Mouse (Mus musculus): ENCODE data around the gene Pakap. TPM values are rescaled to one million over a fixed set of nuclear protein-coding genes. Genes with fewer than 3 reads are reported as not detected.

Gene Pakap
- polyA plus RNA-seq, 1 experiment from 2014 or later = 25.7 TPM

GRCm38 (mm10) chr4:57934181-57934580 lies 366.2 kb downstream of the Pakap start:
- 60% methylated on average over 5 of the region's 5 CpGs for WGBS
- Histone ChIP-seq H3K36me3 (ENCODE audit: control insufficient read depth, insufficient read depth, low read length) (no peaks in the 10 kb centered on the region), H3K4me3 (replicated peaks; ENCODE audit: low read length) (no peak overlapping the region), H3K4me1 (ENCODE audit: control insufficient read depth, insufficient read depth, low read length) (no peaks in the 10 kb centered on the region), H3K27me3 (ENCODE audit: control insufficient read depth, insufficient read depth, low read length) (no peaks in the 10 kb centered on the region), H3K27ac (ENCODE audit: low read length) (no peak overlapping the region), H3K4me2 (ENCODE audit: low read depth, low read length) (no peak overlapping the region), H3K9ac (ENCODE audit: low read length) (no peak overlapping the region), H3K9me3 (replicated peaks; ENCODE audit: control insufficient read depth, low read length) (0 out of 2 replicates have a peak, but pooled peaks cover 4% of the 10 kb centered on the region)
- ATAC-seq (ENCODE audit: insufficient read depth, low FRiP score) = no peak

GRCm38 (mm10) chr4:57937292-57937691 lies 369.3 kb downstream of the Pakap start:
- Histone ChIP-seq H3K4me2 (ENCODE audit: low read depth, low read length) (no peak overlapping the region), H3K9ac (ENCODE audit: low read length) (no peak overlapping the region), H3K36me3 (ENCODE audit: control insufficient read depth, insufficient read depth, low read length) (no peaks in the 10 kb centered on the region), H3K4me3 (replicated peaks; ENCODE audit: low read length) (no peak overlapping the region), H3K27me3 (ENCODE audit: control insufficient read depth, insufficient read depth, low read length) (no peaks in the 10 kb centered on the region), H3K9me3 (replicated peaks; ENCODE audit: control insufficient read depth, low read length) (0 out of 2 replicates have a peak, but pooled peaks cover 4% of the 10 kb centered on the region), H3K27ac (ENCODE audit: low read length) (no peak overlapping the region), H3K4me1 (ENCODE audit: control insufficient read depth, insufficient read depth, low read length) (no peaks in the 10 kb centered on the region)
- no peak for ATAC-seq (ENCODE audit: insufficient read depth, low FRiP score)
- WGBS = 75% methylated on average over 6 of the region's 6 CpGs

GRCm38 (mm10) chr4:57940631-57941030 lies 372.7 kb downstream of the Pakap start:
- WGBS = 78% methylated on average over 4 of the region's 4 CpGs
- H3K4me2 ChIP-seq (ENCODE audit: low read depth, low read length) = no peak overlapping the region
- H3K9me3 ChIP-seq (replicated peaks; ENCODE audit: control insufficient read depth, low read length) = no peaks in the 10 kb centered on the region
- H3K9ac ChIP-seq (ENCODE audit: low read length) = no peak overlapping the region
- 0 out of 2 replicates have a peak, but pooled peaks cover 4% of the 10 kb centered on the region for H3K36me3 ChIP-seq (ENCODE audit: control insufficient read depth, insufficient read depth, low read length)
- no peaks in the 10 kb centered on the region for H3K27me3 ChIP-seq (ENCODE audit: control insufficient read depth, insufficient read depth, low read length)
- no peak overlapping the region for H3K4me3 ChIP-seq (replicated peaks; ENCODE audit: low read length)
- H3K4me1 ChIP-seq (ENCODE audit: control insufficient read depth, insufficient read depth, low read length) = no peaks in the 10 kb centered on the region
- no peak for ATAC-seq (ENCODE audit: insufficient read depth, low FRiP score)
- no peak overlapping the region for H3K27ac ChIP-seq (ENCODE audit: low read length)

GRCm38 (mm10) chr4:57942892-57943291 lies 374.9 kb downstream of the Pakap start:
- no peak for ATAC-seq (ENCODE audit: insufficient read depth, low FRiP score)
- 87% methylated on average over 2 of the region's 2 CpGs for WGBS
- no peak overlapping the region for H3K9ac ChIP-seq (ENCODE audit: low read length)
- no peaks in the 10 kb centered on the region for H3K4me1 ChIP-seq (ENCODE audit: control insufficient read depth, insufficient read depth, low read length)
- H3K9me3 ChIP-seq (replicated peaks; ENCODE audit: control insufficient read depth, low read length) = no peaks in the 10 kb centered on the region
- H3K36me3 ChIP-seq (ENCODE audit: control insufficient read depth, insufficient read depth, low read length) = 0 out of 2 replicates have a peak, but pooled peaks cover 4% of the 10 kb centered on the region
- no peak overlapping the region for H3K4me2 ChIP-seq (ENCODE audit: low read depth, low read length)
- no peaks in the 10 kb centered on the region for H3K27me3 ChIP-seq (ENCODE audit: control insufficient read depth, insufficient read depth, low read length)
- H3K4me3 ChIP-seq (replicated peaks; ENCODE audit: low read length) = no peak overlapping the region
- H3K27ac ChIP-seq (ENCODE audit: low read length) = no peak overlapping the region

Other genes with a start within 250 kb of the Pakap start
- gene Palm2, start 133.9 kb upstream of the Pakap start, polyA plus RNA-seq (2015; fragmentation: Nextera tagmentation; extraction: Ambion mirVana) = 2.9 and 5.3 TPM in 2 replicates
- 23.0 and 26.5 TPM in 2 replicates for gene Akap2, start 149.5 kb downstream of the Pakap start, polyA plus RNA-seq (2015; fragmentation: Nextera tagmentation; extraction: Ambion mirVana)

Data from stomach, embryonic 16.5 days (tissue).